Mouse (Mus musculus) neural tube, embryonic 14.5 days (tissue): ENCODE measurements around the gene Casc1. TPM values are rescaled to one million over a fixed set of nuclear protein-coding genes. Genes with fewer than 3 reads are reported as not detected.

Source experiments
- ATAC-seq: fragments of 200-750 bp; cut with Nextera tagmentation; 2 replicates; pipeline ENCODE4 v1.8.0; 2017; ENCODE audit warnings: low read depth, mild to moderate bottlenecking, moderate TSS enrichment, moderate library complexity
- H3K27ac ChIP-seq: fragments of 300-500 bp; sonication (generic); 2 replicates; pipeline ENCODE4 v1.5.1; 2014; ENCODE audit warnings: low read depth, mild to moderate bottlenecking, control low read depth, low read length, moderate library complexity, mixed read lengths
- H3K27me3 ChIP-seq: fragments of 300-500 bp; sonication (generic); 2 replicates; pipeline ENCODE4 v1.6.1; 2014; ENCODE audit warnings: low read length; ENCODE audit not compliant: control insufficient read depth, insufficient read depth
- H3K36me3 ChIP-seq: fragments of 300-500 bp; sonication (generic); 2 replicates; pipeline ENCODE4 v1.6.1; 2014; ENCODE audit warnings: low read length, mixed read lengths; ENCODE audit not compliant: control insufficient read depth, insufficient read depth
- H3K4me1 ChIP-seq: fragments of 300-500 bp; sonication (generic); 2 replicates; pipeline ENCODE4 v1.6.1; 2014; ENCODE audit warnings: low read length; ENCODE audit not compliant: control insufficient read depth, insufficient read depth
- H3K4me2 ChIP-seq: fragments of 300-500 bp; sonication (generic); 2 replicates; pipeline ENCODE4 v1.6.1; 2014; ENCODE audit warnings: mild to moderate bottlenecking, low read depth, low read length, control low read depth
- H3K4me3 ChIP-seq: fragments of 300-500 bp; sonication (generic); 2 replicates; pipeline ENCODE4 v1.5.1; 2014; ENCODE audit warnings: low read depth, low read length, control low read depth, mixed read lengths
- H3K9ac ChIP-seq: fragments of 300-500 bp; sonication (generic); replicated peaks from 2 replicates; pipeline ENCODE4 v1.6.1; 2014; ENCODE audit warnings: low read depth, mild to moderate bottlenecking, control low read depth, low read length, mixed read lengths
- H3K9me3 ChIP-seq: fragments of 300-500 bp; sonication (generic); 2 replicates; pipeline ENCODE4 v1.6.1; 2016; ENCODE audit warnings: low read length; ENCODE audit not compliant: control insufficient read depth
- WGBS: fragments of 180-500 bp; shearing (Covaris S2); extraction: QIAGEN DNeasy Blood & Tissue Kit; methylation state at CpG from one replicate; pipeline ENCODE4 v1.1.7; 2014; 5-methylcytosine and 5-hydroxymethylcytosine counted together
- polyA plus RNA-seq: library from polyadenylated mRNA; unstranded; fragments of >200 nt; fragmentation: Nextera tagmentation; extraction: Ambion mirVana; gene quantifications from 2 replicates; pipeline ENCODE4 v1.2.1, GENCODE M21; 2014

Gene Casc1
- polyA plus RNA-seq, 1 experiment from 2014 or later: 1.4 TPM

- WGBS: 70% methylated on average over 4 of the region's 4 CpGs
- H3K4me1 ChIP-seq: no peaks in the 10 kb centered on the region
- no peak overlapping the region for H3K27ac ChIP-seq
- no peak overlapping the region for H3K4me2 ChIP-seq
- no peak for ATAC-seq
- no peak overlapping the region for H3K9ac ChIP-seq
- H3K4me3 ChIP-seq: no peak overlapping the region
- no peaks in the 10 kb centered on the region for H3K36me3 ChIP-seq
- H3K27me3 ChIP-seq: no peaks in the 10 kb centered on the region
- no peaks in the 10 kb centered on the region for H3K9me3 ChIP-seq
Measured at GRCm38 (mm10) chr6:145158619-145159018, 52.2 kb downstream of the Casc1 start.

DNA sequence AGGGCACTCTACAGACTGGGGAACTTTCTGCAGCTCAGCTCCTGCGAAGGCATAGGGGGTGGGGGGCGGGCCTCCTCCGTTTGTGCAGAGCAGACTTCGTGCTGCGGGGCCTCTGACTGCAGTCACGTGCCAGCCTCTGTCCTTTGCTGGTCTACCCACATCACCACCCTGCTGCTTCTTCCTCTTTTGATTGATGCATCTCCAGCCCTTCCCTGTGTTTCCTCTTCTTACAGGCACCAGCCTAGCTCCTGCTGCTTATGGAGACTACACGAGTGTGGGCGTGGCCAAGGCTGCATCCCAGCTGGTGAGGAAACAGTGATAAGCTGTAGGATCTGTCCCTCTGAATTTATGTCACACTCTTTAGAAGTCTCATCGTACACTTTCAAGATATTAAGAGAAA, 61.8 kb downstream of the Casc1 start:
- Histone ChIP-seq H3K4me1 (no peaks in the 10 kb centered on the region), H3K4me2 (no peak overlapping the region), H3K27ac (no peak overlapping the region), H3K36me3 (no peaks in the 10 kb centered on the region), H3K27me3 (no peaks in the 10 kb centered on the region), H3K4me3 (no peak overlapping the region), H3K9ac (no peak overlapping the region), H3K9me3 (no peaks in the 10 kb centered on the region)
- ATAC-seq: no peak
- WGBS: 52% methylated on average over 9 of the region's 9 CpGs

DNA sequence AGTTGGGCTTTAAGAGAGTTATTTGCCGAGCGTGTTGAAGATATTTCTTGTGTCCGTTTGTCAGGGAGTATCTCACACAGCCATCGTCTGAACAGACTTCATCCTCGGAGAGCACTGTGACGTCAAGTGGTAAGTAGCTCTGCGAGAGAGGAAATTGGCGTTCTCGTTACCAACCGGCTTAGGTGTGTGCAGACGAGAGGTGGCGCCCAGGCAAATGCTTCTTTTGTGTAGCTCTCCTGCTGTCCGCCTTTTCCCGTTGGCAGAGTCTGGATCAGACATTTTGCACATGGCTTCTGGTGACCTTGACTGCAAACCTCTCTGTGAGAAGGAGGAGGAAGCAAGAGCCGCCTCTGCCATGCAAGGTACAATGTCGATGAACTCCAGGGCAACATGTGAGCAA, 63.1 kb downstream of the Casc1 start:
- Histone ChIP-seq H3K9me3 (no peaks in the 10 kb centered on the region), H3K27ac (no peak overlapping the region), H3K4me2 (no peak overlapping the region), H3K36me3 (no peaks in the 10 kb centered on the region), H3K4me3 (no peak overlapping the region), H3K9ac (no peak overlapping the region), H3K27me3 (no peaks in the 10 kb centered on the region), H3K4me1 (no peaks in the 10 kb centered on the region)
- 91% methylated on average over 16 of the region's 16 CpGs for WGBS
- no peak for ATAC-seq

DNA sequence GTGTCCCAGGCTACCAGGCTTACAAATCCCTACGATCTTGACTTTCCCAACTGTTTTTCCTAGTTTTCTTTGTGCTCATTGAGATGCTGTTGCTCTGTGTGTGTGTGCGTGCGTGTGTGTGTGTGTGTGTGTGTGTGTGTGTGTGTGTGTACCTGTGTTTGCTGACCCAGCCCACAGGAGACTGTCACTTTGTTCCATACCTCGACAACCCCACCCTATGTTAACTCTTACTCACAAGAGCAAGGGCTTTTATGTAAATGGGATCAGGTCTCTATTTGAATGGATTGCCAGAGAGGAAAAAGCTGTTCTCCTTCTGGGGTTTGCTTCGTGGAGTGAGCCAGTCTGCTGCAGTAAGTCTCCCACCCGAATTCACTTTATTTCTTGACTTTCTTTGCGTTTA, 65.6 kb downstream of the Casc1 start:
- H3K27ac ChIP-seq: no peak overlapping the region
- no peaks in the 10 kb centered on the region for H3K36me3 ChIP-seq
- WGBS: 76% methylated on average over 7 of the region's 7 CpGs
- no peak for ATAC-seq
- no peaks in the 10 kb centered on the region for H3K27me3 ChIP-seq
- no peak overlapping the region for H3K4me2 ChIP-seq
- no peaks in the 10 kb centered on the region for H3K9me3 ChIP-seq
- no peaks in the 10 kb centered on the region for H3K4me1 ChIP-seq
- H3K9ac ChIP-seq: no peak overlapping the region
- H3K4me3 ChIP-seq: no peak overlapping the region

DNA sequence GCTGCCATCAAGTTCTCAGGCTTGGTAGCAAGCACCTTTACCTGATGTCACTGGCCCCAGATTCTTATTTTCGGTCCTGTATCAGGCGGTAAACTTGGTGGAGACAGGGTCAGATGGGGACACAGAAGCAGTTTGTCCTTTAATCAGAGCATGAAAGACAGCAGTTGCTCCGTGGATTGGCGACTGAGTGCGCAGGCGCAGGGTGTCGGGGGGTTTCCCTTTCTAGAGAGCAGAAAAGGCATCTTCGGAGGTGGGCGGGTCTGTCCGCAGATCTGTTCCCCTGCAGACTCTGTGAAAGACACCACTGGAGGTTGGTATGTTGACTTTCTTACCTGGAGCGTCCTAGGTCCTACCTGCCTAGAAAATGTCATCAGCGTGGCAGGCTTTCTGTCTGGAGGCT, 69.0 kb downstream of the Casc1 start:
- Histone ChIP-seq H3K4me3 (no peak overlapping the region), H3K4me1 (no peaks in the 10 kb centered on the region), H3K9ac (no peak overlapping the region), H3K27me3 (no peaks in the 10 kb centered on the region), H3K36me3 (no peaks in the 10 kb centered on the region), H3K9me3 (no peaks in the 10 kb centered on the region), H3K27ac (no peak overlapping the region), H3K4me2 (no peak overlapping the region)
- no peak for ATAC-seq
- WGBS: 92% methylated on average over 12 of the region's 12 CpGs

DNA sequence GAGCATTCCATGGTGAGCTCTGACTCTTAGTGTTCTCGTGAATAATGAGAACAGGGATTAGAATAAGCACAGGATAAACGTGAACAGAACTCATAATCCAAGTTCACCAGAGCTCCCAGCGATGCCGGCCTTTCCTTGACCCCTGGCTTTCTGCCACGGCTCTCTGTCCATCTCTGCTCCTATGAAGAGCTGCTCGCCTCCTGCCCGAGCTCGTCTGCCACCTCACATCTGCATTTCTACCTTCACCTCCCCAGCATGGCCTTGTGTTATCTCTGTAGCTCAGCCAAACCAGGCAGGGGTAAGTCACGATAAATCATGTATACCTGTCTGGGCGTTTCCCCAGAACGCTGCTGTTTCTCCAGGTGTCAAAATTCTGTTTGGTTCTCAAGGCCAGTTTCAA, 70.1 kb downstream of the Casc1 start:
- Histone ChIP-seq H3K4me1 (no peaks in the 10 kb centered on the region), H3K4me3 (no peak overlapping the region), H3K4me2 (no peak overlapping the region), H3K9me3 (no peaks in the 10 kb centered on the region), H3K36me3 (no peaks in the 10 kb centered on the region), H3K27me3 (no peaks in the 10 kb centered on the region), H3K27ac (no peak overlapping the region), H3K9ac (no peak overlapping the region)
- 78% methylated on average over 11 of the region's 11 CpGs for whole genome bisulfite sequencing
- no peak for ATAC-seq

GRCm38 (mm10) chr6:145139776-145140475, 70.9 kb downstream of the Casc1 start:
- Histone ChIP-seq H3K36me3 (no peaks in the 10 kb centered on the region), H3K27me3 (no peaks in the 10 kb centered on the region), H3K9me3 (no peaks in the 10 kb centered on the region), H3K4me2 (no peak overlapping the region), H3K4me3 (no peak overlapping the region), H3K27ac (no peak overlapping the region), H3K9ac (no peak overlapping the region), H3K4me1 (no peaks in the 10 kb centered on the region)
- ATAC-seq: no peak
- WGBS: 87% methylated on average over 11 of the region's 11 CpGs

DNA sequence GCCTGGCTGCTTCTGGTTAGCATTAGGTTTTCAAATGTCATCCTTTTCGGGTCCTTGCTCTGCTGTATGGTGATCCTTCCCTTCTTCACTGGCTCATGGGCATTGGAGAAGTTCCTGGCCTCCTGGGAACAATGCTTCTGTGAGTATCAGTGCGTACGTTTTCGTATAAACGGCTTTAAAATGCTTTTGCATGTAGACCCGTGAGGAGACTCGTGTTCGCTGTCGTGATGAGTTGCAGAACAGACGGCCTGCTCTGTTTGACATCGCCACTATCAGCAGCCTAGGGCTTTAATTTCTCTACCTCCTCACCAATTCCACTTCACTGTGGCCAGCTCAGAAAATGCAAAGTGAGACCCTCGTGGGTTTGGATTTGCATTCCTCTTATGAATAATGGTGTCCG, 71.6 kb downstream of the Casc1 start:
- ATAC-seq: no peak
- H3K9me3 ChIP-seq: no peaks in the 10 kb centered on the region
- H3K9ac ChIP-seq: no peak overlapping the region
- no peak overlapping the region for H3K27ac ChIP-seq
- H3K36me3 ChIP-seq: no peaks in the 10 kb centered on the region
- no peaks in the 10 kb centered on the region for H3K4me1 ChIP-seq
- 86% methylated on average over 13 of the region's 13 CpGs for WGBS
- H3K4me3 ChIP-seq: no peak overlapping the region
- H3K4me2 ChIP-seq: no peak overlapping the region
- no peaks in the 10 kb centered on the region for H3K27me3 ChIP-seq

DNA sequence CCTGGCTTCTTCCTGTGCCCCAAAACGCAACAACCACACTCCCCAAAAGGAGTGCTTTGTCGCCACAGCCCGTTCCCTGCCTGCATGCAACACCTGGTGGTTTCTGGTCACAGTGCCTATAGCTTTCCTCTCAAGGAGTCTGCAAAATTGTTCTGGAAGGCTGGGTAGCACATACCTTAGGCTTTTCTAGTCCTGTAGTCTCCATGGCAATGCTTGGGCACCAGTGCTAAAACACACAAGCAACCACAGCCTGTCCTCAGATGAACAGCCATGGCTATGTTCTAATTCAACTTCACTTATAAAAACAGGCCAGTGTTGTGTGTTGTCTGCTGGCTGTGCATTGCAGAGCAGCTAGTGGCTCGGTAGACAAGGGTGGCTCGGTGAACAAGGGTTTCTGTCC, 74.0 kb downstream of the Casc1 start:
- Histone ChIP-seq H3K36me3 (no peaks in the 10 kb centered on the region), H3K9ac (no peak overlapping the region), H3K4me3 (no peak overlapping the region), H3K27ac (no peak overlapping the region), H3K4me1 (no peaks in the 10 kb centered on the region), H3K4me2 (no peak overlapping the region), H3K27me3 (no peaks in the 10 kb centered on the region), H3K9me3 (no peaks in the 10 kb centered on the region)
- ATAC-seq: no peak
- 87% methylated on average over 5 of the region's 5 CpGs for WGBS
